Mouse (Mus musculus): Measurements from ENCODE around the gene Dusp8.
"Not testable (repeated sequence)": the region's sequence is repeated elsewhere in the genome, so short reads cannot be mapped to it uniquely, and the experiment has no call there.

Gene Dusp8

GRCm38 (mm10) chr7:142095183-142095931 is at the start of gene Dusp8:
Dusp8 (minus strand) TSS chr7:142095843.
- DNase-seq = peak; percentile 97 to 98

GRCm38 (mm10) chr7:142144507-142144906 is 48.9 kb upstream of the Dusp8 start, which contains the start of gene Gm45337:
Gm45337 (minus strand) TSS chr7:142144607.
- no peak for DNase-seq

- DNase-seq = not testable (repeated sequence)
Measured at GRCm38 (mm10) chr7:142143506-142144010, 47.9 kb upstream of the Dusp8 start.

- no peak for DNase-seq
Measured at GRCm38 (mm10) chr7:142140696-142141095, 45.1 kb upstream of the Dusp8 start.

GRCm38 (mm10) chr7:142135934-142136333 is 40.3 kb upstream of the Dusp8 start, which contains the start of gene Gm39115:
Gm39115 (minus strand) TSS chr7:142136034.
- not testable (repeated sequence) for DNase-seq

- DNase-seq = peak; percentile 5 to 12
Measured at GRCm38 (mm10) chr7:142134206-142134995, 38.8 kb upstream of the Dusp8 start.

GRCm38 (mm10) chr7:142128843-142129242 is 33.2 kb upstream of the Dusp8 start:
- DNase-seq = no peak

- not testable (repeated sequence) for DNase-seq
Measured at GRCm38 (mm10) chr7:142120629-142121028, 25.0 kb upstream of the Dusp8 start, which contains the start of gene Gm45618. Gm45618 (minus strand) TSS chr7:142120729.

GRCm38 (mm10) chr7:142119632-142120031 is 24.0 kb upstream of the Dusp8 start:
- peak; percentile 17 to 38 for DNase-seq

- DNase-seq = no peak
Measured at GRCm38 (mm10) chr7:142104747-142105146, 9.1 kb upstream of the Dusp8 start.

- DNase-seq = peak; percentile 88 to 91
Measured at GRCm38 (mm10) chr7:142097776-142098175, 2.1 kb upstream of the Dusp8 start.

- DNase-seq = peak in 1 of 2 experiments; percentile 10
Measured at GRCm38 (mm10) chr7:142096701-142097100, 1.1 kb upstream of the Dusp8 start.

GRCm38 (mm10) chr7:142094301-142095143 is 1.1 kb downstream of the Dusp8 start:
- DNase-seq = peak; percentile 74 to 81

GRCm38 (mm10) chr7:142093696-142094240 is 1.9 kb downstream of the Dusp8 start:
- peak in 1 of 2 experiments; percentile 17 for DNase-seq

- DNase-seq = peak in 1 of 2 experiments; percentile 14
Measured at GRCm38 (mm10) chr7:142092991-142093390, 2.7 kb downstream of the Dusp8 start.

- no peak for DNase-seq
Measured at GRCm38 (mm10) chr7:142091848-142092247, 3.8 kb downstream of the Dusp8 start.

- peak in 1 of 2 experiments; percentile 32 for DNase-seq
Measured at GRCm38 (mm10) chr7:142089648-142090447, 5.8 kb downstream of the Dusp8 start.

- DNase-seq = peak in 1 of 2 experiments; percentile 31
Measured at GRCm38 (mm10) chr7:142088886-142089285, 6.8 kb downstream of the Dusp8 start.

GRCm38 (mm10) chr7:142087069-142087652 is 8.5 kb downstream of the Dusp8 start:
- DNase-seq = no peak

GRCm38 (mm10) chr7:142086159-142086905 is 9.3 kb downstream of the Dusp8 start:
- no peak for DNase-seq
